Mouse (Mus musculus) hindbrain, postnatal 0 days (tissue): ENCODE data around the gene Col13a1. TPM values are rescaled to one million over a fixed set of nuclear protein-coding genes. Genes with fewer than 3 reads are reported as not detected.

ENCODE experiments used
- ATAC-seq: fragments of 200-750 bp; cut with Nextera tagmentation; 2 replicates; pipeline ENCODE4 v1.8.0; 2017; ENCODE audit warnings: mild to moderate bottlenecking, moderate TSS enrichment, moderate library complexity
- DNase-seq: peaks from one replicate; pipeline ENCODE4 v3.0.0-alpha.2; 2015; ENCODE audit warnings: low spot score
- H3K27ac ChIP-seq: fragments of 300-500 bp; sonication (generic); 2 replicates; pipeline ENCODE4 v1.5.1; 2014; ENCODE audit warnings: mild to moderate bottlenecking
- H3K27me3 ChIP-seq: fragments of 300-500 bp; sonication (generic); 2 replicates; pipeline ENCODE4 v1.6.1; 2014; ENCODE audit warnings: low read length, mixed read lengths; ENCODE audit not compliant: insufficient read depth
- H3K36me3 ChIP-seq: fragments of 300-500 bp; sonication (generic); 2 replicates; pipeline ENCODE4 v1.6.1; 2014; ENCODE audit warnings: low read length, mixed read lengths; ENCODE audit not compliant: insufficient read depth
- H3K4me1 ChIP-seq: fragments of 300-500 bp; sonication (generic); 2 replicates; pipeline ENCODE4 v1.6.1; 2014; ENCODE audit warnings: antibody characterized with exemption, low read length, mixed read lengths; ENCODE audit not compliant: insufficient read depth
- H3K4me2 ChIP-seq: fragments of 300-500 bp; sonication (generic); 2 replicates; pipeline ENCODE4 v1.6.1; 2014; ENCODE audit warnings: low read depth, mild to moderate bottlenecking, low read length, moderate library complexity, mixed read lengths
- H3K4me3 ChIP-seq: fragments of 300-500 bp; sonication (generic); 2 replicates; pipeline ENCODE4 v1.5.1; 2014; ENCODE audit warnings: low read length
- H3K9ac ChIP-seq: fragments of 300-500 bp; sonication (generic); replicated peaks from 2 replicates; pipeline ENCODE4 v1.6.1; 2014; ENCODE audit warnings: mild to moderate bottlenecking, low read length, moderate library complexity, mixed read lengths
- H3K9me3 ChIP-seq: fragments of 300-500 bp; sonication (generic); 2 replicates; pipeline ENCODE4 v1.6.1; 2016; ENCODE audit warnings: low read length, mixed read lengths
- CTCF ChIP-seq: IDR thresholded peaks from 2 replicates; pipeline ENCODE4 v1.5.1; 2016; ENCODE audit warnings: antibody characterized with exemption, control low read depth, low read depth
- WGBS: fragments of 180-500 bp; shearing (Covaris S2); extraction: QIAGEN DNeasy Blood & Tissue Kit; methylation state at CpG from one replicate; pipeline ENCODE4 v1.1.7; 2014; 5-methylcytosine and 5-hydroxymethylcytosine counted together
- polyA plus RNA-seq: library from polyadenylated mRNA; unstranded; fragments of >200 nt; fragmentation: Nextera tagmentation; extraction: Ambion mirVana; gene quantifications from 2 replicates; pipeline ENCODE4 v1.2.1, GENCODE M21; 2015
- total RNA-seq: library from RNA; depleted of rRNA; stranded (reverse); fragments of >200 nt; gene quantifications from 2 replicates; pipeline ENCODE4 v1.2.3, GENCODE M21; 2014

Gene Col13a1
- total and polyA plus RNA-seq, 2 experiments from 2014 or later, result 1.6 to 4.2 TPM

- 87% methylated on average over 32 of the region's 32 CpGs for WGBS
- Histone ChIP-seq H3K9ac (no peak overlapping the region), H3K4me2 (no peak overlapping the region), H3K4me3 (no peak overlapping the region), H3K27ac (0 out of 2 replicates have a peak overlapping the region, but pooled peaks have one; percentile 15), H3K4me1 (no peaks in the 10 kb centered on the region), H3K9me3 (no peaks in the 10 kb centered on the region), H3K27me3 (no peaks in the 10 kb centered on the region), H3K36me3 (no peaks in the 10 kb centered on the region)
- TF ChIP-seq CTCF, result no peak
- ATAC-seq, result no peak
- no peak for DNase-seq
Observed at GRCm38 (mm10) chr10:61827950-61828936, 150.7 kb downstream of the Col13a1 start.

GRCm38 (mm10) chr10:61826753-61827435, 152.0 kb downstream of the Col13a1 start:
- ATAC-seq (peak; percentile 56), DNase-seq (peak; percentile 40)
- H3K9ac ChIP-seq, result no peak overlapping the region
- no peaks in the 10 kb centered on the region for H3K9me3 ChIP-seq
- H3K4me3 ChIP-seq, result no peak overlapping the region
- H3K4me2 ChIP-seq, result no peak overlapping the region
- H3K27me3 ChIP-seq, result no peaks in the 10 kb centered on the region
- peak; percentile 1; the same call in 1 of the 2 replicates for TF ChIP-seq CTCF
- H3K4me1 ChIP-seq, result no peaks in the 10 kb centered on the region
- H3K27ac ChIP-seq, result peak overlapping the region; percentile 15; the same call in 1 of the 2 replicates
- no peaks in the 10 kb centered on the region for H3K36me3 ChIP-seq
- WGBS, result 27% methylated on average over 16 of the region's 16 CpGs

GRCm38 (mm10) chr10:61825979-61826752, 152.7 kb downstream of the Col13a1 start:
- TF ChIP-seq CTCF, result no peak
- Histone ChIP-seq H3K9me3 (no peaks in the 10 kb centered on the region), H3K4me1 (no peaks in the 10 kb centered on the region), H3K27me3 (no peaks in the 10 kb centered on the region), H3K36me3 (no peaks in the 10 kb centered on the region), H3K9ac (no peak overlapping the region), H3K4me3 (no peak overlapping the region), H3K4me2 (no peak overlapping the region), H3K27ac (no peak overlapping the region)
- no peak for DNase-seq
- WGBS, result 80% methylated on average over 13 of the region's 13 CpGs
- no peak for ATAC-seq

GRCm38 (mm10) chr10:61825536-61825935, 153.4 kb downstream of the Col13a1 start:
- no peak for DNase-seq
- Histone ChIP-seq H3K4me3 (no peak overlapping the region), H3K27ac (no peak overlapping the region), H3K4me2 (no peak overlapping the region), H3K36me3 (no peaks in the 10 kb centered on the region), H3K27me3 (no peaks in the 10 kb centered on the region), H3K9me3 (no peaks in the 10 kb centered on the region), H3K4me1 (no peaks in the 10 kb centered on the region), H3K9ac (no peak overlapping the region)
- no peak for TF ChIP-seq CTCF
- ATAC-seq, result no peak
- WGBS, result 59% methylated on average over 5 of the region's 5 CpGs

- H3K9me3 ChIP-seq, result no peaks in the 10 kb centered on the region
- WGBS, result 75% methylated on average over 4 of the region's 4 CpGs
- TF ChIP-seq CTCF, result no peak
- H3K9ac ChIP-seq, result no peak overlapping the region
- ATAC-seq (no peak), DNase-seq (no peak)
- no peak overlapping the region for H3K4me2 ChIP-seq
- H3K27me3 ChIP-seq, result no peaks in the 10 kb centered on the region
- H3K27ac ChIP-seq, result no peak overlapping the region
- no peaks in the 10 kb centered on the region for H3K4me1 ChIP-seq
- no peak overlapping the region for H3K4me3 ChIP-seq
- H3K36me3 ChIP-seq, result no peaks in the 10 kb centered on the region
Observed at GRCm38 (mm10) chr10:61823731-61824115, 155.2 kb downstream of the Col13a1 start.

- Histone ChIP-seq H3K27ac (no peak overlapping the region), H3K36me3 (no peaks in the 10 kb centered on the region), H3K9me3 (no peaks in the 10 kb centered on the region), H3K9ac (no peak overlapping the region), H3K27me3 (no peaks in the 10 kb centered on the region), H3K4me3 (no peak overlapping the region), H3K4me1 (no peaks in the 10 kb centered on the region), H3K4me2 (no peak overlapping the region)
- 66% methylated on average over 7 of the region's 7 CpGs for WGBS
- ATAC-seq, result no peak
- DNase-seq, result no peak
- no peak for TF ChIP-seq CTCF
Observed at GRCm38 (mm10) chr10:61822968-61823730, 155.8 kb downstream of the Col13a1 start.
